ENCODE assay signal across 8 mouse cellular contexts in genomic region chr1:136948511-136949275, GRCm38 (mm10). TPM values are rescaled to one million over a fixed set of nuclear protein-coding genes. Genes with fewer than 3 reads are reported as not detected.
DNase-seq lines count a peak whose midpoint lies in the region; ATAC-seq and TF ChIP-seq lines count a peak whose summit lies in the region.

No protein-coding gene starts in this region.

- TF ChIP-seq CTCF in left cerebral cortex, adult 2 months (IDR thresholded peaks at IDR 0.05), result no peak
- peak; percentile 5; the same call in 1 of the 2 replicates for TF ChIP-seq CTCF in heart, postnatal 0 days (IDR thresholded peaks at IDR 0.05; ENCODE audit: low read depth)
- TF ChIP-seq CTCF in testis, adult 2 months (IDR thresholded peaks at IDR 0.05; ENCODE audit: control insufficient read depth, insufficient read depth, insufficient replicate concordance, low read depth, low read length), result no peak

- TF ChIP-seq POLR2A in testis, adult 2 months (IDR thresholded peaks at IDR 0.05; ENCODE audit: control insufficient read depth, low read depth, low read length), result no peak

- intact Hi-C loops in left cerebral cortex, adult 2 months (cut with DNase I), result loop anchor here (5.0 to 10.0 kb wide), 2 partner anchors 394 to 1894 kb away; no protein-coding TSS in a partner anchor

- WGBS in heart, postnatal 0 days, result under 1% methylated on average over 54 of the region's 61 CpGs
- under 1% methylated on average over 57 of the region's 61 CpGs for WGBS in limb, embryonic 10.5 days

- peaks cover 96% of the 10 kb centered on the region for H3K27me3 ChIP-seq in heart, postnatal 0 days (ENCODE audit: control insufficient read depth, insufficient read depth, low read length)
- H3K27me3 ChIP-seq in limb, embryonic 10.5 days (ENCODE audit: low read depth, poor library complexity, severe bottlenecking), result peaks cover 100% of the 10 kb centered on the region
- no peaks in the 10 kb centered on the region; the same call in 1 of the 2 replicates for H3K27me3 ChIP-seq in testis, adult 2 months (ENCODE audit: control insufficient read depth, insufficient read depth, low read length)

- H3K9me3 ChIP-seq in heart, postnatal 0 days (replicated peaks; ENCODE audit: control insufficient read depth, low read length), result no peaks in the 10 kb centered on the region
- peaks cover 3% of the 10 kb centered on the region; the same call in 1 of the 2 replicates for H3K9me3 ChIP-seq in limb, embryonic 10.5 days (replicated peaks)

- DNase-seq in left cerebral cortex, adult 2 months (ENCODE audit: extremely low spot score in 1 of 2, low spot score in 2 of 2), result no peak
- no peak for DNase-seq in left cerebral cortex, adult 9 months (ENCODE audit: low spot score in 2 of 2)
- peak; percentile 47 for DNase-seq in embryo, embryonic 11.5 days (ENCODE audit: low read depth, low spot score)
- peak; percentile 37 for DNase-seq in heart, postnatal 0 days (ENCODE audit: low spot score)
- peak; percentile 77 for DNase-seq in limb, embryonic 10.5 days (ENCODE audit: low spot score)
- peak; percentile 72 for DNase-seq in mesoderm, embryonic 11.5 days (ENCODE audit: low read depth, low spot score)
- DNase-seq in cerebellum, adult 8-10 months, result no peak

- ATAC-seq in heart, postnatal 0 days (ENCODE audit: insufficient read depth, low read depth), result peak; percentile 73

- 0 out of 2 replicates have a peak overlapping the region, but pooled peaks have one; percentile 9 for H3K9ac ChIP-seq in heart, postnatal 0 days (replicated peaks; ENCODE audit: low read depth, low read length)

- TF ChIP-seq EP300 in heart, postnatal 0 days (IDR thresholded peaks at IDR 0.05; ENCODE audit: low read depth), result no peak

- peak overlapping the region; percentile 68 for H3K4me2 ChIP-seq in heart, postnatal 0 days (ENCODE audit: low read depth, low read length)

- no peaks in the 10 kb centered on the region for H3K36me3 ChIP-seq in heart, postnatal 0 days (replicated peaks; ENCODE audit: control insufficient read depth, insufficient read depth, low read length)
- H3K36me3 ChIP-seq in limb, embryonic 10.5 days, result no peaks in the 10 kb centered on the region
- no peaks in the 10 kb centered on the region for H3K36me3 ChIP-seq in testis, adult 2 months (ENCODE audit: control insufficient read depth, insufficient read depth, low read length)

- no peak overlapping the region for H3K27ac ChIP-seq in left cerebral cortex, adult 2 months
- no peak overlapping the region for H3K27ac ChIP-seq in heart, postnatal 0 days (ENCODE audit: low read depth)
- peak overlapping the region; percentile 36; the same call in 1 of the 2 replicates for H3K27ac ChIP-seq in limb, embryonic 10.5 days
- no peak overlapping the region for H3K27ac ChIP-seq in testis, adult 2 months (ENCODE audit: control insufficient read depth, insufficient read depth, low read depth, low read length)

- peak overlapping the region; percentile 38 for H3K4me3 ChIP-seq in left cerebral cortex, adult 2 months
- peak overlapping the region; percentile 50 for H3K4me3 ChIP-seq in heart, postnatal 0 days (ENCODE audit: low read depth, low read length)
- peak overlapping the region; percentile 57 for H3K4me3 ChIP-seq in limb, embryonic 10.5 days
- peak overlapping the region; percentile 52 for H3K4me3 ChIP-seq in testis, adult 2 months (ENCODE audit: control insufficient read depth, low read depth, low read length)

- H3K4me1 ChIP-seq in heart, postnatal 0 days (ENCODE audit: control insufficient read depth, insufficient read depth), result peaks cover 17% of the 10 kb centered on the region
- peaks cover 64% of the 10 kb centered on the region for H3K4me1 ChIP-seq in limb, embryonic 10.5 days
- peaks cover 17% of the 10 kb centered on the region for H3K4me1 ChIP-seq in testis, adult 2 months (ENCODE audit: control insufficient read depth, insufficient read depth, low read length)

RNA-seq across cellular contexts. Expression of gene Nr5a2, which starts 11.6 kb away (rescaled TPM):
- total RNA-seq in left cerebral cortex, adult 2 months (2021), result not detected
- total RNA-seq in heart, postnatal 0 days (2014; rRNA removed; ENCODE audit: low replicate concordance), result 1.2 and 1.6 TPM in 2 replicates
- 0.29 and 0.45 TPM in 2 replicates for polyA plus RNA-seq in heart, postnatal 0 days (2015; fragmentation: Nextera tagmentation; extraction: Ambion mirVana)
- polyA plus RNA-seq in limb, embryonic 10.5 days (2016; fragmentation: Nextera tagmentation; extraction: Ambion mirVana), result 0.30 and 0.40 TPM in 2 replicates
- polyA plus RNA-seq in testis, adult 2 months (2012; rRNA removed), result 0.22 and 0.35 TPM in 2 replicates

Comparison
In these comparisons a context has a peak if more than half of its experiments do, and no peak if none do; other contexts are left out.
1. DNase-seq: peak in embryo, embryonic 11.5 days (single experiment), heart, postnatal 0 days (single experiment), limb, embryonic 10.5 days (single experiment) and mesoderm, embryonic 11.5 days (single experiment); none in left cerebral cortex, adult 2 months (0 of 2), left cerebral cortex, adult 9 months (0 of 2) and cerebellum, adult 8-10 months (single experiment).
2. Peak in every context shown above with its lines, with median percentiles within 50 percentile points of each other: H3K4me3 ChIP-seq.